Mouse (Mus musculus) frontal cortex, postnatal 14 days (tissue): ENCODE data around the gene Ppp1r32.

Experiments used
- DNase-seq, 2 experiments: peaks; one replicate each; pipeline ENCODE4 v3.0.0; 2022; ENCODE audit warnings: low spot score in 2 of 2

Gene Ppp1r32

GRCm38 (mm10) chr19:10425484-10426270, 57.1 kb downstream of the Ppp1r32 start:
- DNase-seq, result no peak

- DNase-seq, result no peak
These were observed 58.0 kb downstream of the Ppp1r32 start for GRCm38 (mm10) chr19:10424751-10425150.
